Comparison of ENCODE assay signal across 8 mouse cellular contexts in the genomic region with DNA sequence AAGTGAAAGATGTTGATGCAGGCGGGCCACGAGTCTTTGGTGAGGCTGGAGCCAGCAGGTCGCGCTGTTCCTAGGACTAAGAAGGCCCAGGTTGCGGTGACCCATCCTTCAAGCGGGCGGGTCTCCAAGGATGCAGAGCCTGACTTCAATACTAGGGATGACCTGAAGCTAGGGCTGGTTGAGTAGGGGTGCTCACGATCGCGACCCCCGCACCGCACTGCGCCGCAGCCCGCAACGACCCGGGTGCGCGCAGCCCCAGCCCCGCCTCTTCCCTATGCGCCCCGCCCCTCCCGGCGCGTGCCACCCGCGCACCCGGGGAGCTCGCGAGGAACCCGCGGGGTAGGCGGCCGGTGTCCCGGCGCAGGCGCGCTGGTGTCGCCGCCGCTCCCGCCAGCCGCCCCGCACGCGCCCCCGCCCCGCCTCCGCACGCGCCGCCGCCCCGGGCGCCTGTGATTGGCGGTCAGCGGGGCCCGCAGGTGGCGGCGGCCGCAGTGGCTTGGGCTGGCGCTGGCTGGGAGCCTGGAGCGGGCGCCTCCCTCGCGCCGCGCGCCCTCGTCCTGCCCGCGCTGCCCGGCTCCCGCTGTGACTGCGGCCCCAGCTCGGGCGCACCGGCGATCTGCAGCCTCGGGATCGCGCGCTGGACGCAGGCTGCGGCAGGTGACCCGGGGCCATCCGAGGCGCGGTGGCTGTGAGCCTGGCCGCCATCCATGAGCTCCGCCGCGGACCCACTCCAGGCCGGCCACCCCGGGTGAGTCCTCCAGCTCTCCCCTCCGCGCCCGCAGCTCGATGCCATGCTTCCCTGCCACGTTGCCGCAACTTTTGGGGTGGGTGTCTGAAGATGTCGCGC. TPM values are rescaled to one million over a fixed set of nuclear protein-coding genes. Genes with fewer than 3 reads are reported as not detected.
DNase-seq lines count a peak whose midpoint lies in the region; ATAC-seq and TF ChIP-seq lines count a peak whose summit lies in the region.

No protein-coding gene starts in this region.

- TF ChIP-seq EP300 in liver, embryonic 14.5 days (IDR thresholded peaks at IDR 0.05; ENCODE audit: low read depth): no peak

- no peak overlapping the region for H3K27ac ChIP-seq in forebrain, embryonic 16.5 days (ENCODE audit: low read length)
- H3K27ac ChIP-seq in liver, embryonic 14.5 days: no peak overlapping the region
- H3K27ac ChIP-seq in olfactory bulb, adult 2 months (ENCODE audit: insufficient read depth, low read depth, low read length): no peak overlapping the region

- peak; percentile 90 for ATAC-seq in forebrain, embryonic 16.5 days
- ATAC-seq in liver, embryonic 14.5 days (ENCODE audit: insufficient read depth): no peak

- WGBS in forebrain, embryonic 16.5 days: under 1% methylated on average over 94 of the region's 103 CpGs
- WGBS in liver, embryonic 14.5 days (ENCODE audit: insufficient replicate concordance): 1% methylated on average over 95 of the region's 103 CpGs
- 2% methylated on average over 103 of the region's 103 CpGs for WGBS in olfactory bulb, adult 2 months

- H3K4me2 ChIP-seq in forebrain, embryonic 16.5 days (ENCODE audit: low read length): peak overlapping the region; percentile 95
- H3K4me2 ChIP-seq in liver, embryonic 14.5 days (ENCODE audit: low read depth): peak overlapping the region; percentile 18

- no peaks in the 10 kb centered on the region for H3K36me3 ChIP-seq in forebrain, embryonic 16.5 days (ENCODE audit: control insufficient read depth, insufficient read depth)
- no peaks in the 10 kb centered on the region for H3K36me3 ChIP-seq in liver, embryonic 14.5 days (replicated peaks; ENCODE audit: control insufficient read depth, insufficient read depth, low read depth)

- TF ChIP-seq CTCF in liver, embryonic 14.5 days (IDR thresholded peaks at IDR 0.05; ENCODE audit: low read depth): no peak
- TF ChIP-seq CTCF in olfactory bulb, adult 2 months (IDR thresholded peaks at IDR 0.05; ENCODE audit: insufficient read depth, low read depth, low read length): peak; percentile 31; the same call in 1 of the 2 replicates

- H3K27me3 ChIP-seq in forebrain, embryonic 16.5 days (replicated peaks; ENCODE audit: control insufficient read depth, insufficient read depth, low read length): peaks cover 35% of the 10 kb centered on the region
- peaks cover 36% of the 10 kb centered on the region for H3K27me3 ChIP-seq in liver, embryonic 14.5 days (ENCODE audit: control insufficient read depth, insufficient read depth, low read length)

- peak; percentile 40 for DNase-seq in urinary bladder, adult 2 months (ENCODE audit: low spot score)
- no peak for DNase-seq in urinary bladder, postnatal 10 days (ENCODE audit: low spot score)
- peak; percentile 48 for DNase-seq in heart, postnatal 25 days (ENCODE audit: low spot score)
- DNase-seq in layer of hippocampus, adult 18-20 months (ENCODE audit: low spot score in 2 of 2): peak; percentile 78 to 82
- no peak for DNase-seq in liver, embryonic 14.5 days (ENCODE audit: low read depth in 3 of 3, low spot score in 3 of 3)
- DNase-seq in T-cell, adult 2 months (ENCODE audit: low spot score): no peak

- H3K9ac ChIP-seq in forebrain, embryonic 16.5 days (replicated peaks; ENCODE audit: low read depth, low read length): peak overlapping the region; percentile 61
- H3K9ac ChIP-seq in liver, embryonic 14.5 days (replicated peaks): no peak overlapping the region

- H3K9me3 ChIP-seq in forebrain, embryonic 16.5 days (ENCODE audit: control insufficient read depth, low read length): no peaks in the 10 kb centered on the region; the same call in 1 of the 2 replicates
- no peaks in the 10 kb centered on the region for H3K9me3 ChIP-seq in liver, embryonic 14.5 days (ENCODE audit: control insufficient read depth, low read length)

- intact Hi-C loops in heart, postnatal 25 days (cut with DNase I): loop anchor here (5.0 kb wide), 1 partner anchor 39 kb away; no protein-coding TSS in a partner anchor

- TF ChIP-seq POLR2A in olfactory bulb, adult 2 months (IDR thresholded peaks at IDR 0.05; ENCODE audit: insufficient read depth, low read depth, low read length): 0 out of 2 replicates have a peak, but pooled peaks have one; percentile 44

- H3K4me3 ChIP-seq in forebrain, embryonic 16.5 days (replicated peaks; ENCODE audit: low read length): peak overlapping the region; percentile 69
- H3K4me3 ChIP-seq in liver, embryonic 14.5 days (ENCODE audit: insufficient read depth in 1 of 2, low read depth in 2 of 2, low read length in 2 of 2): peak overlapping the region; percentile 22 to 25; a peak in 2 of 4 replicates
- peak overlapping the region; percentile 88 for H3K4me3 ChIP-seq in olfactory bulb, adult 2 months (ENCODE audit: insufficient read depth, low read depth, low read length)

- H3K4me1 ChIP-seq in forebrain, embryonic 16.5 days (replicated peaks; ENCODE audit: control insufficient read depth, insufficient read depth, low read length): peaks cover 8% of the 10 kb centered on the region
- H3K4me1 ChIP-seq in liver, embryonic 14.5 days (replicated peaks; ENCODE audit: control insufficient read depth in 2 of 2, insufficient read depth in 2 of 2, low read length in 1 of 2): no peaks in the 10 kb centered on the region
- peaks cover 17% of the 10 kb centered on the region for H3K4me1 ChIP-seq in olfactory bulb, adult 2 months (ENCODE audit: control insufficient read depth, insufficient read depth, low read length)

RNA-seq across cellular contexts. Expression of gene Myrip, which starts 2.4 kb away (rescaled TPM):
- 2.0 and 3.6 TPM in 2 replicates for polyA plus RNA-seq in urinary bladder, adult 2 months (2012; rRNA removed)
- 1.6 and 2.2 TPM in 2 replicates for polyA plus RNA-seq in forebrain, embryonic 16.5 days (2015; fragmentation: Nextera tagmentation; extraction: Ambion mirVana)
- total RNA-seq in heart, postnatal 25 days (2021): 1 to 10 TPM; 4.5 to 4.8 TPM
- 10 to 100 TPM; 55.9 to 64.3 TPM for total RNA-seq in layer of hippocampus, adult 18-20 months (2021)
- 0.02 TPM in 2 replicates for polyA plus RNA-seq in liver, embryonic 14.5 days (2012; rRNA removed)
- polyA plus RNA-seq in liver, embryonic 14.5 days (2014; fragmentation: Nextera tagmentation; extraction: Ambion mirVana): 0.18 and 0.23 TPM in 2 replicates
- not detected in 2 replicates for polyA plus RNA-seq in olfactory bulb, adult 2 months (2012; ENCODE audit: insufficient read depth, insufficient read length, low replicate concordance, missing spikeins)

Comparison
In these comparisons a context has a peak if more than half of its experiments do, and no peak if none do; other contexts are left out.
1. DNase-seq: peak in urinary bladder, adult 2 months (single experiment), heart, postnatal 25 days (single experiment) and layer of hippocampus, adult 18-20 months (2 of 2); none in urinary bladder, postnatal 10 days (single experiment), liver, embryonic 14.5 days (0 of 3) and T-cell, adult 2 months (single experiment).
2. H3K4me3 ChIP-seq: peak in every context shown above with its lines; median percentile 88 in olfactory bulb, adult 2 months; 69 in forebrain, embryonic 16.5 days; 24 in liver, embryonic 14.5 days.